ENCODE assay signal across 25 mouse cellular contexts in the genomic region with DNA sequence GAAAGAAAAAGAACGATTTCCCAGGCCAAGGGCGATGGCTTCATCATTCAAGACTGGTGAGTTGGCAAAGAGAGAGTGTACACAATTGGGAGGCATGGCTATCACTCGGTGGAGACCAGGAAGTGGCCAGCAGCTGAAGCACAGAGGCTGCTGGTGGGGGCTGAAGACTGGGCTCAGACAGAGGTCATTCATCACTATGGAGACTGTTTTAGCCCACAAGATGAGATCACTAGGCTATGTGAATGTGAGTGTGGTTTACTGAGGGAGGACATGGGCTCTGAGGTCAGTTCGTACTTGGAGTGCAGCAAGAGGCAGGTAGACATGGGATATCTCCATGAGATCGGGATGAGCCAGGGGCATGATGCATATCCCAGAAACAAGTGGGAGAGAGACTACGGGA.
DNase-seq lines count a peak whose midpoint lies in the region; ATAC-seq and TF ChIP-seq lines count a peak whose summit lies in the region.
"Had no signal": no experiment of that assay in that cellular context is flagged by ENCODE, and none has a peak within 500 bp of the region (broad histone marks: within the 10 kb centered on the region; RNA-seq: fewer than 3 reads in every experiment).

No protein-coding gene starts in this region.

- CTCF ChIA-PET in Patski (lab: Charles Lee) = no interaction called here

- ATAC-seq in megakaryocyte, adult 5-6 weeks (ENCODE audit: poor library complexity, severe bottlenecking) = no peak
- no peak for ATAC-seq in Patski
- ATAC-seq in erythroid progenitor cell, adult 5-6 weeks (replicated peaks; ENCODE audit: low FRiP score, poor library complexity, severe bottlenecking) = no peak
- ATAC-seq: activated CD4-positive, CD25-positive, alpha-beta regulatory T cell, adult 4 months; forebrain, embryonic 15.5 days; intestine, postnatal 0 days had no signal

- peaks cover 3% of the 10 kb centered on the region for H3K27me3 ChIP-seq in megakaryocyte, embryonic 14.5 days (replicated peaks)
- H3K27me3 ChIP-seq in Patski = no peaks in the 10 kb centered on the region
- H3K27me3 ChIP-seq: forebrain, embryonic 12.5 days; heart, embryonic 13.5 days; hindbrain, embryonic 12.5 days; hindbrain, embryonic 15.5 days had no signal

- peaks cover 25% of the 10 kb centered on the region for H3K4me1 ChIP-seq in megakaryocyte, embryonic 14.5 days
- H3K4me1 ChIP-seq: heart, embryonic 10.5 days had no signal

- H3K9me3 ChIP-seq in megakaryocyte, embryonic 14.5 days = no peaks in the 10 kb centered on the region
- H3K9me3 ChIP-seq: forebrain, embryonic 12.5 days; forebrain, embryonic 15.5 days; G1E; heart, embryonic 10.5 days; hindbrain, embryonic 12.5 days; hindbrain, embryonic 15.5 days had no signal

- no peak for TF ChIP-seq CTCF in Patski (IDR thresholded peaks at IDR 0.05)

- DNase-seq in adrenal gland, adult 2 months = peak; percentile 25
- DNase-seq in adrenal gland, postnatal 4 days (ENCODE audit: low spot score in 2 of 2) = no peak
- peak; percentile 45 for DNase-seq in 3T3-L1 (ENCODE audit: low read depth, low spot score)
- peak; percentile 4 for DNase-seq in Patski (ENCODE audit: low read depth, low spot score)
- DNase-seq: B cell, adult 2 months; cerebellum, adult 11-12 months; cerebellum, adult 8-10 months; cerebellum, postnatal 10 days; cerebellum, postnatal 36 days; embryo, embryonic 11 days; gastrocnemius, postnatal 25 days; heart, adult 2 months; kidney, adult 2 months had no signal

- POLR2A ChIA-PET in Patski (lab: Charles Lee) = no interaction called here

- in situ Hi-C loops in Patski (cut with MboI; ENCODE audit: low pct_unique_long_range_greater_than_20kb) = no loop called here

- peak overlapping the region; percentile 20 for H3K4me3 ChIP-seq in megakaryocyte, embryonic 14.5 days (replicated peaks)
- H3K4me3 ChIP-seq: forebrain, embryonic 12.5 days; forebrain, embryonic 15.5 days; heart, adult 2 months; heart, embryonic 10.5 days; heart, embryonic 13.5 days; hindbrain, embryonic 12.5 days; hindbrain, embryonic 15.5 days had no signal

- H3K36me3 ChIP-seq in megakaryocyte, embryonic 14.5 days (replicated peaks; ENCODE audit: low read length) = no peaks in the 10 kb centered on the region
- H3K36me3 ChIP-seq: forebrain, embryonic 12.5 days; forebrain, embryonic 15.5 days; G1E; heart, embryonic 10.5 days; heart, embryonic 13.5 days; hindbrain, embryonic 12.5 days; hindbrain, embryonic 15.5 days had no signal

Comparison
In these comparisons a context has a peak if more than half of its experiments do, and no peak if none do; other contexts are left out.
1. DNase-seq: peak in adrenal gland, adult 2 months (single experiment), 3T3-L1 (single experiment) and Patski (single experiment); none in adrenal gland, postnatal 4 days (0 of 2).